Mouse (Mus musculus) layer of hippocampus, adult 11-12 months (tissue): ENCODE measurements at regions not wholly inside any gene's neighbourhood (a gene's known extent, or its start where the extent isn't known, plus 50 kb on each side); places are given as distances from the start of the nearest gene placed in this dataset.

Experiments
- DNase-seq: peaks from one replicate; pipeline ENCODE4 v3.0.0; 2022; ENCODE audit warnings: low spot score

DNA sequence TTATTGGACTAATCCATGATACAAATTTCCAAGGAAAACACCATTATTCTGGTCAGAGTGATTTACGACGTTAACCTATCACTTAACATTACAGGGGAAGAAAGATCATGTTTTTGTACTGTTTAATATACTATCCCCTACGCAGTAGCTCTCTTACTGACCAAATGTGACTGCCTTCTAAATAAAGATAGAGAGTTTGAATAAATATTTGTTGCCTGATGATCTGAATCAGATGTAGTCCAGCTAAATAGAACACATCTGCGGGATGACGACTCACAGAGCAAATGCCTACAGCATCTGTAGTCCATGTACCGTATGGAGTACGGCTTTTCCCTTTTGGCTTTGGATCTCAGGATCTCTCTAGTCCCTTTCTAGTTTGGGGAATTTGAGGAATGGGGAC lies 171.9 kb upstream of the Tenm3 start:
- DNase-seq, result no peak

- no peak for DNase-seq
These were observed 171.4 kb upstream of the Tenm3 start for GRCm38 (mm10) chr8:49015200-49015599.

- DNase-seq, result no peak
These were observed 162.7 kb upstream of the Tenm3 start for GRCm38 (mm10) chr8:49006236-49006965.

- DNase-seq, result no peak
These were observed 137.9 kb upstream of the Tenm3 start for GRCm38 (mm10) chr8:48981667-48982066.

- no peak for DNase-seq
These were observed 137.0 kb upstream of the Tenm3 start for GRCm38 (mm10) chr8:48980755-48981154.

GRCm38 (mm10) chr8:48970655-48971054 lies 126.9 kb upstream of the Tenm3 start:
- DNase-seq, result no peak

GRCm38 (mm10) chr8:48964929-48965328 lies 121.2 kb upstream of the Tenm3 start:
- DNase-seq, result no peak

- no peak for DNase-seq
These were observed 113.9 kb upstream of the Tenm3 start for GRCm38 (mm10) chr8:48957614-48958013.

- DNase-seq, result no peak
These were observed 107.7 kb upstream of the Tenm3 start for GRCm38 (mm10) chr8:48951412-48951811.

DNA sequence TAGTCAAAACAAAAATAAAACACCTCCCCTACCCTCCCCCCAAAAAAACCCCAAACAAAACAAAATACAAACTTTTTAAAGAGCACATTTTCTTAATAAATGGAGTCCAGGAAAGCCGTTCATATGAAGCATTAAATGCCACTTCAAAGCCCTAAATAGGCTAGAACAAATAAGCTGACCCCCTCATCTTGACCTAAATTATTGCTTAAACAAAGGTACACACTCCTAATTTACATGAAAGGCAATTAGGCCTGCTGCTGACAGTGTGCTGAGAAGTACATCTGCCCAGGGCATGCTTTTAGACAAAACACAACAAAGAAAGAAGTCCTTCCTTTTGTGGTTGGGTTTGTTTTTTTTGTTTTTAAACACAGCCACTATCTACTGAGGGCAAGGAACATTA lies 100.4 kb upstream of the Tenm3 start:
- DNase-seq, result no peak

DNA sequence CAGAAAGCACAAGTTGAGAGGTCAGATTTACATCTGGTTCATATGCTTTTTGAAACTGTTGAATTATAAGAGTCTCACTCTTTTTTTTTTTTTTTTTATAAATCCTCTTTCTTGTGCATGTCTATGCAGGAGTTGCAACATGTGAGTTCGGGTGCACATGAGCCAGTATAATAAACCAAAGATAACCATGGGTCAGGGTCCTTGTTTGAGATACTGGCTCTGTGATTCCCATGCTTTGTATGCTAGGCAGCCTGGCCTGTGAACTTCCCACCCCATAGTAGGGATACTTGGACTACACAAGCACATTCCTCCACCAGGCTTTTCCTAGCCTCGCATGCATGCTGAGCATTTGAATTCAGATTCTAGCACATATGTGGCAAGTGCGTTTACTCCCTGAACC lies 93.4 kb upstream of the Tenm3 start:
- no peak for DNase-seq

GRCm38 (mm10) chr8:48927135-48927534 lies 83.4 kb upstream of the Tenm3 start:
- DNase-seq, result no peak

- DNase-seq, result no peak
These were observed 71.5 kb upstream of the Tenm3 start for GRCm38 (mm10) chr8:48915275-48915674.

DNA sequence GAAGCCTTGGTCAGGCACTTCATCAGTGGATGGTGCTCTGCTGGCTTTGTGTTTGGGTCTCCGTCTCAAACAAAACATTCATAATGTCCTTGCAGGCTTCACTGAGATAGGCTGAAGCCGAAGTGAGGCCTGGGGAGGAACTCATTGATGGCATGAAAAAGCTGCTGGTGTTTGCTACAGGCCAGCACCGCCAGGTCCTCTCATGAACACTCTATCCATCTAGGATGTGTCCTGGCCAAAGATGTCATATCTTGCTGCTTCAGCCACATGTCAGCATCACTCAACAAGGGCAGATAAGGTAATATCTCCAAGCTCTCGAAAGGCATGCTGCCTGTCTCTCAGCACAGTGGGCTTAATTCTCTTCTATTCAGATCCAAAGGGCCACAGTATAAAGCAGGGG lies 69.1 kb upstream of the Tenm3 start:
- no peak for DNase-seq

DNA sequence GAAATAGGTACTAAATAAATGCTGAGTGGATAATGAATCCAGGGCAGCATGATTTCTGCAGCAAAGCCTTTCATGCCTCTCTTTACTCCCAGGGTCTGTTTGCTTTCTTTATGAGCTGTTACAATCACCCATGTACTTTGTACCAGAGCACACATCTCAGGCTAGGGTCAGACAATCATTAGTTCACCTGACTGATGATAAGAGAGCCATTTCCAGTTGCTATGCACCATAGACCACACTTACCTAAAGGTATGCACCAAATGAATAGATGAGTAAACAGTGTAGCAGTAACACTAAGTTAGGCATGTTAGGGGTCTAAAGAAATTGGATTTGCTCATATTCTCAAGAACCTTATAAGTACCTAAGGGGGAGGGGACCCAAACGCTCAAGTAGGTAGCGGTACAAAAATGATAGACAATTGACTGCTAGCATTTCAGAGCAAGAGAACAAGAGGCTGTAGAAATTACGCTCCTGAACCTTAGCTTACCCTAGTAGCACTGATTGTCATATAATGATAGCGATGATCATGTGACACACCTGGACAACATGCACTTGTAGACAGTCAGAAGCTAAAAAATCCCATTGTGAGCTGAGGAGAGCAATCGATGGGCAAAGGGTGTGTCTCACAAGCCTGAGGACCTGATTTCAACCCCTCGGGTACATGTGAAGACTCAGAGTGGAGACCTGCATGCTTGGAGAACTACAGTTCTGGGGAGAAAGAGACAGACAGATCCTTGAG lies 58.1 kb upstream of the Tenm3 start:
- no peak for DNase-seq

- no peak for DNase-seq
These were observed 52.9 kb upstream of the Tenm3 start for GRCm38 (mm10) chr8:48896687-48897086.

DNA sequence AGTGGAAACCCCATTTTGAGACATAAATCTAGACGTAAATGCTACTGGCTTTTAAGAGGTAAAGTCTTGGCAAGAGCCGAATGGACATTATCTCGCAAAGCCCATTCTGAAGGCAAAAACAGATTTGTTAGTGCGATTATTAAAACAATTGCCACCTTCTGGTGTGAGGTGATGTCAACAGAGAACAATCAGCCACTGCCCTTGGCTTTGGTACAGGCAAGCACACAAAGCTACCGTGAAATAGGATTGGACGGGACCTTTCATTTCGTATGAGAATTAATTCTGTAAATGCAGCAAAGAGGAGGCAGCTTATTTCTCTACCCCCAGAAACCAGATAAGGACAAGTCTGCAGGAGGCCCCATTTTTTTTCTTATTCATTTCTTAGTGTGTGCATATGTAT lies 52.5 kb upstream of the Tenm3 start:
- DNase-seq, result no peak

GRCm38 (mm10) chr8:48895586-48895985 lies 51.8 kb upstream of the Tenm3 start:
- DNase-seq, result no peak
